ENCODE assay signal across 8 mouse cellular contexts in the genomic region with DNA sequence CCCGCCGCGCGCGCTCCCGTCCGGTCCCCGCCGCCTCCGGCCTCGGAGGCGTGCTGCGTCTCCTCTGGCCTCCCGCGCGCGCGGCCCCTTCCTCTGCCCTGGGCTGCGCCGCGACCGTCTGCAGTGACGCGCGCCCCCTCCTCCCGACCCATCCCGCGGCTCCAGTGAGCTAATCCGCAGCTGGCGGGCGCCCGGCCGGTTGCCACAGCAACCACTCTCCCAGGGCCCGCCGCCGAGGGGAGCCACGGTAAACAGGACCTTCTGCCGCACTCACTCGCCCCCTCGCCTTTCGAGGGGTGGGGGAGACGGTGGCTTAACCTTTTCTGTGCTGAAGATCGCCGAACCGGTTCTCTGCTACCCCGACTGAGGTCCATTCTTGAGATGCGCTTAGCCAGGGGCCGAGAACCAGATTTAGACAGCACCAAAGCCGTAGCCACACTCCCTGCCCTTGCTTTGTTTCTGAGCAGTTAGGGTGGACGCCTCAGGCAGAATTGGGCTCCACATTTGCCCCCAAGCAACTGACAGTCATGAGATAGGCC. TPM values are rescaled to one million over a fixed set of nuclear protein-coding genes. Genes with fewer than 3 reads are reported as not detected.
DNase-seq lines count a peak whose midpoint lies in the region; ATAC-seq lines count a peak whose summit lies in the region.

A gene (minus strand): TSS at position 145 of the 539 bp plus-strand sequence.

- no peaks in the 10 kb centered on the region for H3K9me3 ChIP-seq in forebrain, embryonic 14.5 days (replicated peaks; ENCODE audit: control insufficient read depth, low read length)
- H3K9me3 ChIP-seq in heart, embryonic 15.5 days (replicated peaks) = no peaks in the 10 kb centered on the region
- H3K9me3 ChIP-seq in liver, embryonic 12.5 days (replicated peaks) = no peaks in the 10 kb centered on the region
- H3K9me3 ChIP-seq in neural tube, embryonic 13.5 days = no peaks in the 10 kb centered on the region

- no peaks in the 10 kb centered on the region for H3K36me3 ChIP-seq in forebrain, embryonic 14.5 days (ENCODE audit: control insufficient read depth, insufficient read depth, low read length)
- no peaks in the 10 kb centered on the region for H3K36me3 ChIP-seq in heart, embryonic 15.5 days
- H3K36me3 ChIP-seq in liver, embryonic 12.5 days = no peaks in the 10 kb centered on the region
- peaks cover 8% of the 10 kb centered on the region; the same call in 1 of the 2 replicates for H3K36me3 ChIP-seq in neural tube, embryonic 13.5 days

- H3K27me3 ChIP-seq in forebrain, embryonic 14.5 days (replicated peaks; ENCODE audit: control insufficient read depth, insufficient read depth, low read length) = no peaks in the 10 kb centered on the region
- H3K27me3 ChIP-seq in heart, embryonic 15.5 days = no peaks in the 10 kb centered on the region
- peaks cover 58% of the 10 kb centered on the region for H3K27me3 ChIP-seq in liver, embryonic 12.5 days (replicated peaks)
- H3K27me3 ChIP-seq in neural tube, embryonic 13.5 days = no peaks in the 10 kb centered on the region

- peak within 1 kb of the TSS; percentile 94 for H3K27ac ChIP-seq in forebrain, embryonic 14.5 days (ENCODE audit: low read depth, low read length)
- peak within 1 kb of the TSS; percentile 88 for H3K27ac ChIP-seq in heart, embryonic 15.5 days
- peak within 1 kb of the TSS; percentile 38; the same call in 1 of the 2 replicates for H3K27ac ChIP-seq in liver, embryonic 12.5 days
- peak within 1 kb of the TSS; percentile 97 for H3K27ac ChIP-seq in neural tube, embryonic 13.5 days (replicated peaks)

- peak; percentile 85 for DNase-seq in ES-CJ7 (ENCODE audit: low read depth, low spot score)
- DNase-seq in forebrain, embryonic 14.5 days (ENCODE audit: low spot score) = peak; percentile 96
- DNase-seq in kidney, postnatal 25 days = peak; percentile 68 to 84
- DNase-seq in thymus, postnatal 36 days = peak; percentile 35 to 53

- peaks cover 32% of the 10 kb centered on the region for H3K4me1 ChIP-seq in forebrain, embryonic 14.5 days (ENCODE audit: control insufficient read depth, insufficient read depth, low read length)
- peaks cover 38% of the 10 kb centered on the region for H3K4me1 ChIP-seq in heart, embryonic 15.5 days (replicated peaks)
- peaks cover 26% of the 10 kb centered on the region for H3K4me1 ChIP-seq in liver, embryonic 12.5 days
- peaks cover 55% of the 10 kb centered on the region for H3K4me1 ChIP-seq in neural tube, embryonic 13.5 days (replicated peaks)

- under 1% methylated on average over 43 of the region's 50 CpGs for WGBS in forebrain, embryonic 14.5 days
- 1% methylated on average over 25 of the region's 50 CpGs for WGBS in heart, embryonic 15.5 days
- 5% methylated on average over 49 of the region's 50 CpGs for WGBS in liver, embryonic 12.5 days (ENCODE audit: insufficient replicate concordance)
- 2% methylated on average over 42 of the region's 50 CpGs for WGBS in neural tube, embryonic 13.5 days

- H3K4me2 ChIP-seq in forebrain, embryonic 14.5 days (ENCODE audit: low read length) = peak within 1 kb of the TSS; percentile 52
- peak within 1 kb of the TSS; percentile 79 for H3K4me2 ChIP-seq in heart, embryonic 15.5 days
- H3K4me2 ChIP-seq in liver, embryonic 12.5 days = peak within 1 kb of the TSS; percentile 64
- H3K4me2 ChIP-seq in neural tube, embryonic 13.5 days = peak within 1 kb of the TSS; percentile 65

- H3K9ac ChIP-seq in forebrain, embryonic 14.5 days (ENCODE audit: low read length) = peak within 1 kb of the TSS; percentile 92
- peak within 1 kb of the TSS; percentile 91 for H3K9ac ChIP-seq in heart, embryonic 15.5 days
- H3K9ac ChIP-seq in liver, embryonic 12.5 days = peak within 1 kb of the TSS; percentile 59
- H3K9ac ChIP-seq in neural tube, embryonic 13.5 days = peak within 1 kb of the TSS; percentile 98

- peak within 1 kb of the TSS; percentile 75 for H3K4me3 ChIP-seq in forebrain, embryonic 14.5 days (ENCODE audit: low read depth, low read length)
- H3K4me3 ChIP-seq in heart, embryonic 15.5 days = peak within 1 kb of the TSS; percentile 95
- H3K4me3 ChIP-seq in liver, embryonic 12.5 days = peak within 1 kb of the TSS; percentile 61
- H3K4me3 ChIP-seq in neural tube, embryonic 13.5 days = peak within 1 kb of the TSS; percentile 91

- peak; percentile 34; the same call in 1 of the 2 replicates for ATAC-seq in cerebellum, adult (ENCODE audit: insufficient number of reproducible peaks, low FRiP score, low TSS enrichment)
- peak; percentile 96 for ATAC-seq in forebrain, embryonic 14.5 days
- ATAC-seq in heart, embryonic 15.5 days (replicated peaks; ENCODE audit: insufficient number of reproducible peaks, insufficient read depth, low FRiP score, low read depth) = peak; percentile 92
- ATAC-seq in liver, embryonic 12.5 days = peak; percentile 53
- peak; percentile 96 for ATAC-seq in neural tube, embryonic 13.5 days (ENCODE audit: low read depth)

RNA-seq across cellular contexts. Expression of the gene that starts here (rescaled TPM):
- 14.2 and 15.8 TPM in 2 replicates for polyA plus RNA-seq in forebrain, embryonic 14.5 days (2014; fragmentation: Nextera tagmentation; extraction: Ambion mirVana)
- polyA plus RNA-seq in heart, embryonic 15.5 days (2015; fragmentation: Nextera tagmentation; extraction: Ambion mirVana) = 11.9 and 14.6 TPM in 2 replicates
- 4.6 and 5.0 TPM in 2 replicates for polyA plus RNA-seq in liver, embryonic 12.5 days (2016; fragmentation: Nextera tagmentation; extraction: Ambion mirVana)
- 25.8 and 26.1 TPM in 2 replicates for polyA plus RNA-seq in neural tube, embryonic 13.5 days (2015; fragmentation: Nextera tagmentation; extraction: Ambion mirVana)

Comparison
In these comparisons a context has a peak if more than half of its experiments do, and no peak if none do; other contexts are left out.
1. Peak in every context shown above with its lines: DNase-seq, ATAC-seq, H3K4me3 ChIP-seq and H3K27ac ChIP-seq.
2. DNase-seq: peak in every context shown above with its lines; median percentile 96 in forebrain, embryonic 14.5 days; 85 in ES-CJ7; 76 in kidney, postnatal 25 days; 44 in thymus, postnatal 36 days.
3. ATAC-seq: peak in every context shown above with its lines; median percentile 96 in forebrain, embryonic 14.5 days; 96 in neural tube, embryonic 13.5 days; 92 in heart, embryonic 15.5 days; 53 in liver, embryonic 12.5 days; 34 in cerebellum, adult.
4. H3K27ac ChIP-seq: peak in every context shown above with its lines; median percentile 97 in neural tube, embryonic 13.5 days; 94 in forebrain, embryonic 14.5 days; 88 in heart, embryonic 15.5 days; 38 in liver, embryonic 12.5 days.